Mouse (Mus musculus) ES-Bruce4 (cell line): ENCODE results near the gene Tmem171.

ENCODE experiments used
- CTCF ChIP-seq: IDR thresholded peaks from one replicate; pipeline ENCODE4 v1.8.1; 2011; ENCODE audit warnings: low read depth, low read length
- EP300 ChIP-seq: IDR thresholded peaks from 2 replicates; pipeline ENCODE4 v1.6.1; 2011; ENCODE audit warnings: low read depth, low read length; ENCODE audit not compliant: insufficient read depth
- POLR2A ChIP-seq: IDR thresholded peaks from one replicate; pipeline ENCODE4 v1.8.1; 2011; ENCODE audit warnings: low read length; ENCODE audit not compliant: insufficient read depth

- TF ChIP-seq CTCF, result no peak
- TF ChIP-seq POLR2A, result no peak
- TF ChIP-seq EP300, result no peak
These were observed 20.7 kb downstream of the Tmem171 start for GRCm38 (mm10) chr13:98673922-98674321.
